In the genomic region with DNA sequence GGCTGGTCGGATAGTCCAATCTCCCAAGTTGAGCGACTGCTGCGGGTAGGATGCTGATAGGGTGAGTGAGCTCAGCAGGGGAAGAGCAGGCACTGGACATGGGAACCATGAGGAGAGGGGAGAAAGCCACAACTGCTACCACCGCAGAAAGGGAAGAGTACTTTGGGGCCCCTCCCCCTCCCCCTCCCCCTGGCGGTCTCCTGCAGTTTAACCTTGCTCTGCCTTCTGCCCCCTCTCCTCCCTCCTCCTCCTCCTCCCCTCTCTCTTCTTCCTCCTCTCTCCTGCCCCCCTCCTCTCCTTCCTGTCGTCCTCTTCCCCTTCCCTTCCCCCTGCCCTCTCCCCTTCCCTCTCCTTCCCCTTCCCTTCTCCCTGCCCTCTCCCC, we compare ENCODE assay signal across 10 mouse cellular contexts.
DNase-seq lines count a peak whose midpoint lies in the region; ATAC-seq lines count a peak whose summit lies in the region.
"Had no signal": no experiment of that assay in that cellular context is flagged by ENCODE, and none has a peak within 500 bp of the region (broad histone marks: within the 10 kb centered on the region; RNA-seq: fewer than 3 reads in every experiment).

No protein-coding gene starts in this region.

- WGBS in hindbrain, embryonic 10.5 days, result 4% methylated on average over 6 of the region's 6 CpGs
- 4% methylated on average over 4 of the region's 6 CpGs for WGBS in hindbrain, embryonic 16.5 days
- 0% methylated on average over 6 of the region's 6 CpGs for WGBS in hindbrain, embryonic 13.5 days
- 0% methylated on average over 5 of the region's 6 CpGs for WGBS in midbrain, embryonic 11.5 days

- H3K36me3 ChIP-seq in hindbrain, embryonic 10.5 days, result no peaks in the 10 kb centered on the region
- H3K36me3 ChIP-seq in hindbrain, embryonic 16.5 days (ENCODE audit: control insufficient read depth, insufficient read depth, low read length), result no peaks in the 10 kb centered on the region
- no peaks in the 10 kb centered on the region for H3K36me3 ChIP-seq in hindbrain, embryonic 13.5 days
- H3K36me3 ChIP-seq in midbrain, embryonic 11.5 days (ENCODE audit: control insufficient read depth, insufficient read depth, low read length), result no peaks in the 10 kb centered on the region

- H3K27ac ChIP-seq in hindbrain, embryonic 10.5 days, result peak overlapping the region; percentile 82
- H3K27ac ChIP-seq in hindbrain, embryonic 16.5 days (ENCODE audit: low read depth, low read length), result no peak overlapping the region
- H3K27ac ChIP-seq in hindbrain, embryonic 13.5 days, result peak overlapping the region; percentile 66
- peak overlapping the region; percentile 76 for H3K27ac ChIP-seq in midbrain, embryonic 11.5 days (ENCODE audit: low read depth, low read length)

- H3K4me3 ChIP-seq in hindbrain, embryonic 10.5 days, result peak overlapping the region; percentile 43
- H3K4me3 ChIP-seq in hindbrain, embryonic 16.5 days (ENCODE audit: low read length), result no peak overlapping the region
- H3K4me3 ChIP-seq in hindbrain, embryonic 13.5 days, result no peak overlapping the region
- H3K4me3 ChIP-seq in midbrain, embryonic 11.5 days (ENCODE audit: low read depth, low read length), result peak overlapping the region; percentile 16

- no peaks in the 10 kb centered on the region for H3K9me3 ChIP-seq in hindbrain, embryonic 10.5 days
- H3K9me3 ChIP-seq in hindbrain, embryonic 16.5 days (ENCODE audit: control insufficient read depth, low read length), result no peaks in the 10 kb centered on the region
- no peaks in the 10 kb centered on the region for H3K9me3 ChIP-seq in hindbrain, embryonic 13.5 days
- H3K9me3 ChIP-seq in midbrain, embryonic 11.5 days (ENCODE audit: control insufficient read depth, low read length), result no peaks in the 10 kb centered on the region

- no peak overlapping the region; the same call in 1 of the 2 replicates for H3K4me2 ChIP-seq in hindbrain, embryonic 16.5 days (ENCODE audit: low read length)
- H3K4me2 ChIP-seq in hindbrain, embryonic 13.5 days, result peak overlapping the region; percentile 41
- H3K4me2 ChIP-seq in midbrain, embryonic 11.5 days, result peak overlapping the region; percentile 49

- H3K4me1 ChIP-seq in hindbrain, embryonic 10.5 days (replicated peaks), result peaks cover 100% of the 10 kb centered on the region
- H3K4me1 ChIP-seq in hindbrain, embryonic 16.5 days (ENCODE audit: control insufficient read depth, insufficient read depth, low read depth, low read length), result peaks cover 87% of the 10 kb centered on the region
- peaks cover 99% of the 10 kb centered on the region for H3K4me1 ChIP-seq in hindbrain, embryonic 13.5 days (replicated peaks)
- peaks cover 96% of the 10 kb centered on the region for H3K4me1 ChIP-seq in midbrain, embryonic 11.5 days (ENCODE audit: control insufficient read depth, insufficient read depth, low read length)

- ATAC-seq in hindbrain, embryonic 16.5 days, result no peak
- ATAC-seq in hindbrain, embryonic 13.5 days (ENCODE audit: low FRiP score), result no peak
- ATAC-seq in midbrain, embryonic 11.5 days (ENCODE audit: low FRiP score), result no peak

- H3K9ac ChIP-seq in hindbrain, embryonic 16.5 days (ENCODE audit: low read depth, low read length), result no peak overlapping the region; the same call in 1 of the 2 replicates
- 0 out of 2 replicates have a peak overlapping the region, but pooled peaks have one; percentile 43 for H3K9ac ChIP-seq in hindbrain, embryonic 13.5 days
- peak overlapping the region; percentile 41 for H3K9ac ChIP-seq in midbrain, embryonic 11.5 days (ENCODE audit: low read length)

- DNase-seq in hindbrain, embryonic 10.5 days (ENCODE audit: low spot score), result no peak
- DNase-seq in ZHBTc4 (ENCODE audit: low read depth, low spot score), result peak; percentile 71
- no peak for DNase-seq in midbrain, embryonic 11.5 days (ENCODE audit: low spot score, missing footprints)
- no peak for DNase-seq in spleen, adult 18-20 months
- DNase-seq in urinary bladder, postnatal 36 days (ENCODE audit: low spot score in 2 of 2), result no peak
- DNase-seq in adrenal gland, postnatal 36 days, result no peak
- DNase-seq: lung, adult 2 months; right cerebral cortex, postnatal 25 days had no signal

- peaks cover 87% of the 10 kb centered on the region for H3K27me3 ChIP-seq in hindbrain, embryonic 10.5 days (ENCODE audit: insufficient read depth, poor library complexity, severe bottlenecking)
- H3K27me3 ChIP-seq in hindbrain, embryonic 16.5 days (replicated peaks; ENCODE audit: control insufficient read depth, insufficient read depth, low read length), result no peaks in the 10 kb centered on the region
- H3K27me3 ChIP-seq in hindbrain, embryonic 13.5 days, result no peaks in the 10 kb centered on the region
- H3K27me3 ChIP-seq in midbrain, embryonic 11.5 days (ENCODE audit: control insufficient read depth, insufficient read depth, low read length), result peaks cover 8% of the 10 kb centered on the region; the same call in 1 of the 2 replicates

Comparison
In these comparisons a context has a peak if more than half of its experiments do, and no peak if none do; other contexts are left out.
1. H3K4me3 ChIP-seq: peak in hindbrain, embryonic 10.5 days (single experiment) and midbrain, embryonic 11.5 days (single experiment); none in hindbrain, embryonic 16.5 days (single experiment) and hindbrain, embryonic 13.5 days (single experiment).